Mouse (Mus musculus) embryonic fibroblast, embryonic 13.5 days (primary cell): ENCODE measurements around the gene Adgrb2.

Experiments used
- CTCF ChIP-seq: IDR thresholded peaks from 2 replicates; pipeline ENCODE4 v1.5.1; 2011; ENCODE audit warnings: mild to moderate bottlenecking, control low read depth, low read length, moderate library complexity, borderline replicate concordance; ENCODE audit not compliant: insufficient read depth
- POLR2A ChIP-seq: IDR thresholded peaks from 2 replicates; pipeline ENCODE4 v1.6.1; 2011; ENCODE audit warnings: low read depth, mild to moderate bottlenecking, control low read depth, low read length, moderate library complexity

DNA sequence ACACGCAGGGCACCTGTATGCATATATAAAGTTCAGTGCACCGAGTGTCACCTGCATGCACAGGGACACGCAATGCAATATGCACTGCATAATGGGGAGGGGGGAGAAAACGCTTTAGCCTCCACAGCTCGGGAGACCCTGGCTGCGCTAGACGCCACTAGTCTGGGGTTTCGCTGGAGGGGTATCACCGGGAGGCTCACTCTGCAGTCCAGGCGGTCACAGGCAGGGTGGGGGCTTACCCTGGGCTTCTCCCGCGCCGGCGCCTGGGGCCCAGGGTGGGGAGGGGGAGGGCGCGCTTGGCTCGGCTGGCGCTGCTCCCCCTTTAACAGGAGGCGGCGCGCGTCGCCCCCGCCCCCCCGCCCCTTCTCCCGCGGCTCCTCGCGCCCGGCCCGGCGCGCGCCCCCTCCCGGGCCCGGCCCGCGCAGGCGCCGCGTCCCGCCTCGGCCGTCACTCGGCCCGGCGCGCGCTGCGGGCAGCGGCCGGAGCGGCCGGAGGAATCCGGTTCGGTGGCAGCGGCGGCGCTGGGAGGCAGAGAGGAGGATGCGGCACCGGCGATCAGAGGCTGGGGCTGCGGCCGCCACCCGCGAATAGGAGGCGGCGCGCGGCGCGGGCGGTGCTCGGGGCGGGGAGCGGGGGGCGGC, at the start of gene Adgrb2:
- TF ChIP-seq CTCF, result no peak
- TF ChIP-seq POLR2A, result no peak
